Comparison of ENCODE assay signal across 26 mouse cellular contexts in the genomic region with DNA sequence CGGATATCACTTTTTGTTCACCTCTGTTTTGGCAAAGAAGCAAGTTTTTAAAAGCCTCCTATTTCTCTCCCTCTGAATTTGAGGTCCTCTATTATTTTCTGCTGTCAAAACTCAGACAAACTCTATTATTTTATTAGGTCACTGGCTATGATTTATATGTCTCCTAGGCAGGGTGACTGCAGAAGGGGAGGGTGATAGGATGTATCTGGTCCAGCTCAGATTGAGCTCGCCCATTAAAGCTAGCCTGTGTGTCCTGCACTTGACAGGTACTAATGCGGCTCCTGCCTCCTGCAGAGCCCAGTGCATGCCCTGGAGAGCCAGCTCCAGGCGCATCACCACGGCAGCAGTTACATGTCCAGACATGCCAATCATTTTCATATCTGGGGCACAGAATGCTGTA. TPM values are rescaled to one million over a fixed set of nuclear protein-coding genes. Genes with fewer than 3 reads are reported as not detected.
DNase-seq lines count a peak whose midpoint lies in the region; ATAC-seq and TF ChIP-seq lines count a peak whose summit lies in the region.
"Had no signal": no experiment of that assay in that cellular context is flagged by ENCODE, and none has a peak within 500 bp of the region (broad histone marks: within the 10 kb centered on the region; RNA-seq: fewer than 3 reads in every experiment).

No protein-coding gene starts in this region.

- no peaks in the 10 kb centered on the region for H3K36me3 ChIP-seq in heart, embryonic 15.5 days
- no peaks in the 10 kb centered on the region for H3K36me3 ChIP-seq in kidney, postnatal 0 days (ENCODE audit: insufficient read depth, low read length)
- H3K36me3 ChIP-seq in stomach, embryonic 16.5 days (ENCODE audit: control insufficient read depth, insufficient read depth, low read length): no peaks in the 10 kb centered on the region
- H3K36me3 ChIP-seq in stomach, postnatal 0 days (ENCODE audit: control insufficient read depth, insufficient read depth, low read length): no peaks in the 10 kb centered on the region
- H3K36me3 ChIP-seq: embryonic facial prominence, embryonic 13.5 days; forebrain, embryonic 10.5 days; G1E; heart, embryonic 10.5 days; heart, embryonic 13.5 days; hindbrain, embryonic 10.5 days; hindbrain, embryonic 13.5 days had no signal

- no peak for TF ChIP-seq EP300 in stomach, postnatal 0 days (optimal IDR thresholded peaks at IDR 0.05)

- WGBS in heart, embryonic 15.5 days: 57% methylated on average over 5 of the region's 5 CpGs
- 62% methylated on average over 5 of the region's 5 CpGs for WGBS in kidney, postnatal 0 days
- WGBS in stomach, embryonic 16.5 days: 49% methylated on average over 5 of the region's 5 CpGs
- 50% methylated on average over 5 of the region's 5 CpGs for WGBS in stomach, postnatal 0 days

- H3K4me2 ChIP-seq in heart, embryonic 15.5 days: no peak overlapping the region
- H3K4me2 ChIP-seq in kidney, postnatal 0 days (ENCODE audit: low read length): no peak overlapping the region
- H3K4me2 ChIP-seq in stomach, embryonic 16.5 days (ENCODE audit: low read depth, low read length): no peak overlapping the region
- H3K4me2 ChIP-seq in stomach, postnatal 0 days (replicated peaks; ENCODE audit: low read depth): no peak overlapping the region
- H3K4me2 ChIP-seq: embryonic facial prominence, embryonic 13.5 days; forebrain, embryonic 13.5 days; heart, embryonic 13.5 days; hindbrain, embryonic 13.5 days had no signal

- no peak overlapping the region for H3K27ac ChIP-seq in heart, embryonic 15.5 days
- no peak overlapping the region for H3K27ac ChIP-seq in kidney, postnatal 0 days
- no peak overlapping the region for H3K27ac ChIP-seq in stomach, embryonic 16.5 days (ENCODE audit: low read length)
- H3K27ac ChIP-seq in stomach, postnatal 0 days (replicated peaks): no peak overlapping the region
- H3K27ac ChIP-seq: embryonic facial prominence, embryonic 13.5 days; forebrain, embryonic 10.5 days; forebrain, embryonic 13.5 days; heart, adult 2 months; heart, embryonic 10.5 days; heart, embryonic 13.5 days; hindbrain, embryonic 10.5 days; hindbrain, embryonic 13.5 days had no signal

- intact Hi-C loops in heart, postnatal 36 days (cut with DNase I): no loop called here

- no peak for DNase-seq in heart, postnatal 36 days
- DNase-seq in kidney, postnatal 0 days (ENCODE audit: low spot score): peak; percentile 52
- no peak for DNase-seq in kidney, postnatal 14 days
- no peak for DNase-seq in stomach, postnatal 0 days (ENCODE audit: low spot score)
- DNase-seq: adrenal gland, postnatal 14 days; B cell, adult 2 months; cerebellum, adult 11 months; cerebellum, adult 2 months; cerebellum, adult 9-11 months; cerebellum, postnatal 25 days; gastrocnemius, postnatal 10 days; gastrocnemius, postnatal 36 days; heart, adult 2 months had no signal

- no peak overlapping the region for H3K9ac ChIP-seq in heart, embryonic 15.5 days
- no peak overlapping the region for H3K9ac ChIP-seq in kidney, postnatal 0 days (ENCODE audit: low read depth, low read length)
- no peak overlapping the region for H3K9ac ChIP-seq in stomach, embryonic 16.5 days (ENCODE audit: low read length)
- H3K9ac ChIP-seq in stomach, postnatal 0 days (ENCODE audit: low read length): no peak overlapping the region
- H3K9ac ChIP-seq: embryonic facial prominence, embryonic 13.5 days; forebrain, embryonic 13.5 days; heart, embryonic 13.5 days; hindbrain, embryonic 13.5 days had no signal

- H3K27me3 ChIP-seq in heart, embryonic 15.5 days: no peaks in the 10 kb centered on the region
- H3K27me3 ChIP-seq in kidney, postnatal 0 days (ENCODE audit: insufficient read depth, low read length): no peaks in the 10 kb centered on the region
- H3K27me3 ChIP-seq in stomach, embryonic 16.5 days (ENCODE audit: control insufficient read depth, insufficient read depth, low read length): no peaks in the 10 kb centered on the region
- no peaks in the 10 kb centered on the region for H3K27me3 ChIP-seq in stomach, postnatal 0 days (ENCODE audit: control insufficient read depth, insufficient read depth, low read length)
- H3K27me3 ChIP-seq: CH12.LX; embryonic facial prominence, embryonic 13.5 days; forebrain, embryonic 13.5 days; heart, embryonic 13.5 days; hindbrain, embryonic 13.5 days; Patski had no signal

- TF ChIP-seq CTCF in kidney, postnatal 0 days (IDR thresholded peaks at IDR 0.05; ENCODE audit: low read depth): no peak
- no peak for TF ChIP-seq CTCF in stomach, postnatal 0 days (IDR thresholded peaks at IDR 0.05; ENCODE audit: low read depth)

- H3K9me3 ChIP-seq in heart, embryonic 15.5 days (replicated peaks): no peaks in the 10 kb centered on the region
- no peaks in the 10 kb centered on the region for H3K9me3 ChIP-seq in kidney, postnatal 0 days (replicated peaks; ENCODE audit: low read length)
- no peaks in the 10 kb centered on the region for H3K9me3 ChIP-seq in stomach, embryonic 16.5 days (replicated peaks; ENCODE audit: control insufficient read depth, low read length)
- H3K9me3 ChIP-seq in stomach, postnatal 0 days (ENCODE audit: control insufficient read depth, low read length): no peaks in the 10 kb centered on the region
- H3K9me3 ChIP-seq: embryonic facial prominence, embryonic 13.5 days; forebrain, embryonic 10.5 days; forebrain, embryonic 13.5 days; heart, embryonic 10.5 days; heart, embryonic 13.5 days; hindbrain, embryonic 10.5 days; hindbrain, embryonic 13.5 days had no signal

- peak; percentile 39; the same call in 1 of the 2 replicates for ATAC-seq in heart, embryonic 15.5 days (replicated peaks; ENCODE audit: insufficient number of reproducible peaks, insufficient read depth, low FRiP score, low read depth)
- no peak for ATAC-seq in kidney, postnatal 0 days (replicated peaks; ENCODE audit: low FRiP score, low read depth)
- ATAC-seq in stomach, embryonic 16.5 days (ENCODE audit: insufficient read depth, low FRiP score): peak; percentile 56; the same call in 1 of the 2 replicates
- ATAC-seq in stomach, postnatal 0 days (ENCODE audit: low FRiP score, low TSS enrichment): no peak
- ATAC-seq: hindbrain, embryonic 16.5 days had no signal

- no peaks in the 10 kb centered on the region for H3K4me1 ChIP-seq in heart, embryonic 15.5 days (replicated peaks)
- H3K4me1 ChIP-seq in kidney, postnatal 0 days (replicated peaks; ENCODE audit: insufficient read depth, low read length): no peaks in the 10 kb centered on the region
- H3K4me1 ChIP-seq in stomach, embryonic 16.5 days (ENCODE audit: control insufficient read depth, insufficient read depth, low read length): peaks cover 4% of the 10 kb centered on the region; the same call in 1 of the 2 replicates
- H3K4me1 ChIP-seq in stomach, postnatal 0 days (replicated peaks; ENCODE audit: control insufficient read depth, insufficient read depth): no peaks in the 10 kb centered on the region
- H3K4me1 ChIP-seq: hindbrain, embryonic 10.5 days had no signal

- H3K4me3 ChIP-seq in heart, embryonic 15.5 days: no peak overlapping the region
- H3K4me3 ChIP-seq in kidney, postnatal 0 days (replicated peaks; ENCODE audit: low read depth, low read length): no peak overlapping the region
- no peak overlapping the region for H3K4me3 ChIP-seq in stomach, embryonic 16.5 days (replicated peaks; ENCODE audit: low read length)
- H3K4me3 ChIP-seq in stomach, postnatal 0 days (ENCODE audit: low read depth, low read length): no peak overlapping the region
- H3K4me3 ChIP-seq: embryonic facial prominence, embryonic 13.5 days; forebrain, embryonic 10.5 days; forebrain, embryonic 13.5 days; heart, adult 2 months; heart, embryonic 10.5 days; heart, embryonic 13.5 days; hindbrain, embryonic 10.5 days; hindbrain, embryonic 13.5 days had no signal

RNA-seq across cellular contexts. Expression of a gene that starts 44.1 kb away (rescaled TPM):
- 27.2 and 34.4 TPM in 2 replicates for polyA plus RNA-seq in heart, embryonic 15.5 days (2015; fragmentation: Nextera tagmentation; extraction: Ambion mirVana)
- total RNA-seq in heart, postnatal 36 days (2021): 10 to 100 TPM; 20.6 to 23.0 TPM
- polyA plus RNA-seq in kidney, postnatal 0 days (2015; fragmentation: Nextera tagmentation; extraction: Ambion mirVana): 35.2 and 39.6 TPM in 2 replicates
- 41.8 and 44.9 TPM in 2 replicates for polyA plus RNA-seq in stomach, embryonic 16.5 days (2015; fragmentation: Nextera tagmentation; extraction: Ambion mirVana)
- 16.2 and 16.5 TPM in 2 replicates for polyA plus RNA-seq in stomach, postnatal 0 days (2015; fragmentation: Nextera tagmentation; extraction: Ambion mirVana)

Comparison
In these comparisons a context has a peak if more than half of its experiments do, and no peak if none do; other contexts are left out.
1. ATAC-seq: peak in heart, embryonic 15.5 days (single experiment) and stomach, embryonic 16.5 days (single experiment); none in kidney, postnatal 0 days (single experiment) and stomach, postnatal 0 days (single experiment).